ENCODE assay signal across 14 mouse cellular contexts in the genomic region with DNA sequence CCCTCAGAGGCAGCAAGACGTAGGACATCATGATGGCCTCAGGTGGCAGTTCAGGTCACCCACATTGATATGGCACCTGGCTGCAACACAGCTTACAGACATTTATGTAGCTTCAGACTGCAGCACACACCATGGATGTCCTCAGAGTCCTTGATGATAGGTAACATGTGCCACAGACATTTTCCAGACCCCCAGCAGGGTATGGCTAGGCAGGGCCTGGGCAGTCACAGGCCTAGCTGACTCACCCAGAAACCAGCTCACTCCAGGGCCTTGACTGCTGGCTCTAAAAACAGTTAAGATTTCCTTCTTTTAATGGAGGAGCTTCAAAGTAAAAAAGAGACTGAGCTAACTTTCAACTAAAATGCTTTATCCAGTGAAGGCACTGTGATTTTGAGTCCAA.
"Had no signal": no experiment of that assay in that cellular context is flagged by ENCODE, and none has a peak within 500 bp of the region (broad histone marks: within the 10 kb centered on the region; RNA-seq: fewer than 3 reads in every experiment).

No protein-coding gene starts in this region.

- H3K4me3 ChIP-seq: left cerebral cortex, adult 2 months; limb, embryonic 15.5 days; liver, embryonic 12.5 days; midbrain, embryonic 12.5 days; neural tube, embryonic 13.5 days; stomach, embryonic 15.5 days had no signal

- DNase-seq: kidney, postnatal 10 days; lung, embryonic 14.5 days; lung, postnatal 10 days; lung, postnatal 4 days; right cerebral cortex, postnatal 14 days; thymus, adult 2 months; thymus, postnatal 25 days had no signal

- ATAC-seq: liver, embryonic 12.5 days; midbrain, embryonic 16.5 days had no signal

- H3K9ac ChIP-seq: limb, embryonic 15.5 days; liver, embryonic 12.5 days; lung, embryonic 14.5 days; midbrain, embryonic 12.5 days; neural tube, embryonic 13.5 days; stomach, embryonic 15.5 days had no signal

- H3K4me2 ChIP-seq: limb, embryonic 15.5 days; liver, embryonic 12.5 days; lung, embryonic 14.5 days; midbrain, embryonic 12.5 days; neural tube, embryonic 13.5 days; stomach, embryonic 15.5 days had no signal

- H3K27me3 ChIP-seq: limb, embryonic 15.5 days; liver, embryonic 12.5 days; midbrain, embryonic 12.5 days; neural tube, embryonic 13.5 days; stomach, embryonic 15.5 days had no signal

- H3K9me3 ChIP-seq: limb, embryonic 15.5 days; liver, embryonic 12.5 days; midbrain, embryonic 12.5 days; neural tube, embryonic 13.5 days; stomach, embryonic 15.5 days had no signal

- H3K4me1 ChIP-seq: limb, embryonic 15.5 days; liver, embryonic 12.5 days; midbrain, embryonic 12.5 days; neural tube, embryonic 13.5 days; stomach, embryonic 15.5 days had no signal

- H3K36me3 ChIP-seq: limb, embryonic 15.5 days; liver, embryonic 12.5 days; midbrain, embryonic 12.5 days; neural tube, embryonic 13.5 days; stomach, embryonic 15.5 days had no signal

- H3K27ac ChIP-seq: left cerebral cortex, adult 2 months; limb, embryonic 15.5 days; liver, embryonic 12.5 days; midbrain, embryonic 12.5 days; neural tube, embryonic 13.5 days; stomach, embryonic 15.5 days had no signal
